Mouse (Mus musculus) hindbrain, embryonic 16.5 days (tissue): Measurements from ENCODE around the gene Acvr2b. TPM values are rescaled to one million over a fixed set of nuclear protein-coding genes. Genes with fewer than 3 reads are reported as not detected.

ENCODE experiments used
- ATAC-seq: fragments of 200-750 bp; cut with Nextera tagmentation; 2 replicates; pipeline ENCODE4 v1.8.0; 2017; ENCODE audit warnings: moderate TSS enrichment, moderate library complexity
- H3K27ac ChIP-seq: fragments of 300-500 bp; sonication (generic); 2 replicates; pipeline ENCODE4 v1.5.1; 2014; ENCODE audit warnings: low read depth, mild to moderate bottlenecking, control low read depth, low read length, moderate library complexity
- H3K27me3 ChIP-seq: fragments of 300-500 bp; sonication (generic); replicated peaks from 2 replicates; pipeline ENCODE4 v1.6.1; 2014; ENCODE audit warnings: low read length; ENCODE audit not compliant: control insufficient read depth, insufficient read depth
- H3K36me3 ChIP-seq: fragments of 300-500 bp; sonication (generic); 2 replicates; pipeline ENCODE4 v1.6.1; 2014; ENCODE audit warnings: mild to moderate bottlenecking, low read length, moderate library complexity, mixed read lengths; ENCODE audit not compliant: control insufficient read depth, insufficient read depth
- H3K4me1 ChIP-seq: fragments of 300-500 bp; sonication (generic); 2 replicates; pipeline ENCODE4 v1.6.1; 2014; ENCODE audit warnings: low read depth, low read length; ENCODE audit not compliant: control insufficient read depth, insufficient read depth
- H3K4me2 ChIP-seq: fragments of 300-500 bp; sonication (generic); 2 replicates; pipeline ENCODE4 v1.6.1; 2014; ENCODE audit warnings: mild to moderate bottlenecking, low read length, control low read depth, moderate library complexity
- H3K4me3 ChIP-seq: fragments of 300-500 bp; sonication (generic); 2 replicates; pipeline ENCODE4 v1.5.1; 2014; ENCODE audit warnings: mild to moderate bottlenecking, low read length, control low read depth, moderate library complexity
- H3K9ac ChIP-seq: fragments of 300-500 bp; sonication (generic); 2 replicates; pipeline ENCODE4 v1.6.1; 2014; ENCODE audit warnings: low read depth, mild to moderate bottlenecking, control low read depth, low read length, moderate library complexity
- H3K9me3 ChIP-seq: fragments of 300-500 bp; sonication (generic); 2 replicates; pipeline ENCODE4 v1.6.1; 2014; ENCODE audit warnings: mild to moderate bottlenecking, low read length, moderate library complexity; ENCODE audit not compliant: control insufficient read depth
- WGBS: fragments of 180-500 bp; shearing (Covaris S2); extraction: QIAGEN DNeasy Blood & Tissue Kit; methylation state at CpG from one replicate; pipeline ENCODE4 v1.1.7; 2014; 5-methylcytosine and 5-hydroxymethylcytosine counted together
- polyA plus RNA-seq: library from polyadenylated mRNA; unstranded; fragments of >200 nt; fragmentation: Nextera tagmentation; extraction: Ambion mirVana; gene quantifications from 2 replicates; pipeline ENCODE4 v1.2.1, GENCODE M21; 2015

Acvr2b gene
- 17.3 and 28.2 TPM in 2 replicates for polyA plus RNA-seq

DNA sequence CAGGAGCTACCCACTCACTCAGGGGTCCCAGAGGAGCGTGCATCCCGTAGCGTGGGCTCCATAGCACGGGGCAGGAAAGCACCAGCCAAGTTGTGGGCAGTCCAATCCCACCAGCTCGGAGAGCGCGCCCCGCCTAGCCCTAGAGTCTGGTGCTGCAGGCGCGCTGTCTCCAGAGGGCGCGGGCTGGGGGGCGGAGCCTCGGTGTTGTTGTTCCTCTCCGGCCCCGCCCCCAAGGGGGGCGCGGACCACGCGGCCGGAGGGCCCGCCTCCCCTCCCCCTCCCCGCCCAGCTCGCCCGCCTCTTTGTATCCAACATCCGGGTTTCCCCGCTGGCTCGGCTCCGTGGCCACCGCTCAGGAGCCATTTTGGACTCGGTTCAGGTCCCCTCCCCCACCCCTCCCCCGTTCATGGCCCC is at the start of gene Acvr2b:
Gene Acvr2b (plus strand): TSS at position 318 of the 414 bp plus-strand sequence.
- no peaks in the 10 kb centered on the region for H3K9me3 ChIP-seq
- H3K4me2 ChIP-seq, result peak within 1 kb of the TSS; percentile 93
- H3K9ac ChIP-seq, result peak within 1 kb of the TSS; percentile 99
- H3K27me3 ChIP-seq, result no peaks in the 10 kb centered on the region
- under 1% methylated on average over 19 of the region's 32 CpGs for WGBS
- ATAC-seq, result peak; percentile 95
- peak within 1 kb of the TSS; percentile 94 for H3K4me3 ChIP-seq
- no peaks in the 10 kb centered on the region for H3K36me3 ChIP-seq
- peak within 1 kb of the TSS; percentile 98 for H3K27ac ChIP-seq
- peaks cover 29% of the 10 kb centered on the region for H3K4me1 ChIP-seq

DNA sequence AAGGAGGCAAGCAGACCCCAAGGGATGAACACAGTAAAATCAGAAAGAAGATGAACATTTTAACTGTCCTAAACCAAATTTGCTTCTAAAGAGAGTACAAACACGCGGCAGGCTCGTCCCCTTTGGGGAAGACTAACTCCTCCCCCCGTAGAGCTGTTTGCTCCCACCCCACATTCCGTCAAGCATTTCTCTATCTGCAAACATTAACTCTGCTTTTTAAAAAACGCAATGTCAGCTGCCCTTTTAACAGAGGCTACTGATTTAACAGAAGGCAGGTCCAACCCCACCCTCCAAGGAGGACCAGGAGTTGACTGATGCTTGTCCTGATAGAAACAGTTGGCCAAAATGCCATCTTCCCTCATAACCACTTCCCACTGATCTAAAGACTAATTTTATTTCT is 48.0 kb upstream of the Acvr2b start:
- H3K36me3 ChIP-seq, result peaks cover 7% of the 10 kb centered on the region
- no peak overlapping the region for H3K4me2 ChIP-seq
- no peak overlapping the region for H3K4me3 ChIP-seq
- no peak for ATAC-seq
- H3K27ac ChIP-seq, result no peak overlapping the region
- 86% methylated on average over 6 of the region's 6 CpGs for WGBS
- H3K4me1 ChIP-seq, result peaks cover 4% of the 10 kb centered on the region; the same call in 1 of the 2 replicates
- H3K27me3 ChIP-seq, result no peaks in the 10 kb centered on the region
- no peaks in the 10 kb centered on the region for H3K9me3 ChIP-seq
- H3K9ac ChIP-seq, result no peak overlapping the region

DNA sequence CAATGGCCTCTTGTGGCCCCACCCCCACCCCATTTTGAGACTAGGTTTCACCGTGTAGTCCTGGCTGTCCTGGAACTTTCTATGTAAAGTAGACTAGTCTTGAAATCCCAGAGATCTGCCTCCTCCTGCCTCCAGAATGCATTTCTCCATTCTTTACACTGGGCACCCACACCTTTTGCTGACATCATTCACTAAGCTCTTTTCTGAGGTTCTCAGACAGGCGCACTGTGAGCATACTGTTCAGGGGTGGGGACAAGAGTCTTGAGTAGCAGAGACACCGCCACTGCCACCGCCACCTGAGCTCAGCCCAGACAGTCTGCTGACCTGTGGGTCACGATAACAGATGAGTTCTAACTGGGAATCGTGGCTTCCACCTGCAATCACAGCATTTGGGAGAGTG is 46.0 kb upstream of the Acvr2b start:
- WGBS, result 82% methylated on average over 6 of the region's 6 CpGs
- Histone ChIP-seq H3K4me3 (no peak overlapping the region), H3K27me3 (no peaks in the 10 kb centered on the region), H3K4me2 (no peak overlapping the region), H3K9ac (no peak overlapping the region), H3K36me3 (peaks cover 5% of the 10 kb centered on the region), H3K4me1 (peaks cover 4% of the 10 kb centered on the region; the same call in 1 of the 2 replicates), H3K27ac (no peak overlapping the region), H3K9me3 (no peaks in the 10 kb centered on the region)
- no peak for ATAC-seq

DNA sequence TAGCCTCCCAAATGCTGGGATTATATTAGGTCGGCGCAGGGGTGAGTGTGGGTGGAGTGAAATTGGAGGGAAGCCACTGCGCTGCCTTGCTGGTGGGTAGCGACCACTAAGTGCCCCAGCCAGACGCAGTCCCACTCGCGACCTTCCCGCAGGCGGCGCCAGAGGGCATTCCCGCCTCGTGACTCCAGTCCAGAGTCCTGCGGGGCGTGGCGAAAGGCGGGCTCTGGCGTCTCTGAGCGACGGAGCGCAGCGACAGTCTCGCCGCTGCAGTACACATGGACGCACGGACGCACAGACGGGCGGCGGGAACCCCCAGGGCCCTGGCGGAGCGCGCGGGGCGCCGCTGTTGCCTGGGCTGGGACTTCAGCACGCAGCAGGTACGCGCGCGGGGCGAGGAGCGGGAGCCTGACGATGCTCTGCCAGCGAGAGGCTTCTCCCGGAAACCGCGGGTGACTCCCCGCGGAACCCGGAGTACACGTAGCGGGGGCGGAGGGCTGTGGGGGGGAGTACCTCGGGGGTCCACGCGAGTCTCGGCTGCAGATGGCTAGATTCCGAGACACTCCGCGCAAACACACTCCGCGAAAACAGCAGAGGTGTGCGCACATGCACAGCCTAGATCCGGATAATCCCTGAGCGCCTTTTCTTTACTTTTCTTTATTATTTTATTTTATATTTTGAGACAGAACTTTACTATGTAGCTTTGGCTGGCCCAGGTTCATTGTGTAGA is 44.4 kb upstream of the Acvr2b start, which contains the start of gene Xylb:
Gene Xylb (plus strand): TSS at position 51 of the 727 bp plus-strand sequence.
- H3K4me1 ChIP-seq, result peaks cover 4% of the 10 kb centered on the region; the same call in 1 of the 2 replicates
- peak within 1 kb of the TSS; percentile 80 for H3K9ac ChIP-seq
- no peaks in the 10 kb centered on the region for H3K27me3 ChIP-seq
- no peaks in the 10 kb centered on the region for H3K36me3 ChIP-seq
- H3K4me2 ChIP-seq, result peak within 1 kb of the TSS; percentile 72
- peak within 1 kb of the TSS; percentile 75 for H3K4me3 ChIP-seq
- peak within 1 kb of the TSS; percentile 10; the same call in 1 of the 2 replicates for H3K27ac ChIP-seq
- peak; percentile 90 for ATAC-seq
- 2% methylated on average over 61 of the region's 65 CpGs for WGBS
- no peaks in the 10 kb centered on the region for H3K9me3 ChIP-seq

DNA sequence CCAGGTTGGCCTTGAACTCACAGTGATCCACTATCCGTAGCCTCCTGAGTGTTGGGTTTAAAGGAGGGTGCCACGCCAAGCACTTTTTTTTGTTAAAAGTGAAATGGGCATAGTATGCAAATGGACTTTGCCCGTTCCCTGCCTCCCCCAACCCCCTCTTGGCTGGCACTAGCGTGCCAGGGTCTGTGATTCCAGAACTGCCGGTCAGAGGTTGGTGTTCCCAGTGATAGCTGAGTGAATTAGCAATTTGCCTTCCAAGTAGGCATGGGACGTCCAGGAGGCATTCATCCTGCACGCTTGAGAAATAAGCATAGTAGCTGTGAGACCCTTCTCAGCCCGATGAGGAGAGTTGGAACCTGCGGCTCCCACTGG is 43.9 kb upstream of the Acvr2b start:
- WGBS, result 33% methylated on average over 9 of the region's 9 CpGs
- ATAC-seq, result no peak
- no peak overlapping the region for H3K27ac ChIP-seq
- peak overlapping the region; percentile 80; the same call in 1 of the 2 replicates for H3K9ac ChIP-seq
- H3K27me3 ChIP-seq, result no peaks in the 10 kb centered on the region
- no peaks in the 10 kb centered on the region for H3K36me3 ChIP-seq
- H3K4me1 ChIP-seq, result peaks cover 4% of the 10 kb centered on the region; the same call in 1 of the 2 replicates
- H3K4me3 ChIP-seq, result peak overlapping the region; percentile 75
- no peaks in the 10 kb centered on the region for H3K9me3 ChIP-seq
- H3K4me2 ChIP-seq, result peak overlapping the region; percentile 72

DNA sequence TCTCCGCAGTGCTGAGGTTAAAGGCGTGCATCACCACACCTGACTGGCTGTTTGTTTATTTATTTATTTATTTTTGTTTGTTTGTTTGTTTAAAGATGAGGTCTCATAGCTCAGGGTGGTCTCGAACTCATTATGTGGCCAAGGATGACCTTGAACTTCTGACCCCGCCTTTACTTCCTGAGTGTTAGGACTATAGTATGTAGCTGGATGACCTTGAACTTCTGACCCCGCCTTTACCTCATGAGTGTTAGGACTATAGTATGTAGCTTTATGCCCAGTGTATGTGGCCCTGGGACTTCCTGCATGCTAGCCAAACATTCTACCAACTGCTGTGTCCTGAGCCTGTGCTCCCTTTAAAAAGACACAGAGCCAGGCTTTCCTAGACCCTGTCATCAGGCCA is 40.5 kb upstream of the Acvr2b start:
- Histone ChIP-seq H3K27ac (no peak overlapping the region), H3K27me3 (no peaks in the 10 kb centered on the region), H3K9ac (no peak overlapping the region), H3K4me3 (no peak overlapping the region), H3K36me3 (no peaks in the 10 kb centered on the region), H3K4me1 (peaks cover 4% of the 10 kb centered on the region; the same call in 1 of the 2 replicates), H3K4me2 (no peak overlapping the region), H3K9me3 (no peaks in the 10 kb centered on the region)
- no peak for ATAC-seq
- 92% methylated on average over 5 of the region's 5 CpGs for WGBS

DNA sequence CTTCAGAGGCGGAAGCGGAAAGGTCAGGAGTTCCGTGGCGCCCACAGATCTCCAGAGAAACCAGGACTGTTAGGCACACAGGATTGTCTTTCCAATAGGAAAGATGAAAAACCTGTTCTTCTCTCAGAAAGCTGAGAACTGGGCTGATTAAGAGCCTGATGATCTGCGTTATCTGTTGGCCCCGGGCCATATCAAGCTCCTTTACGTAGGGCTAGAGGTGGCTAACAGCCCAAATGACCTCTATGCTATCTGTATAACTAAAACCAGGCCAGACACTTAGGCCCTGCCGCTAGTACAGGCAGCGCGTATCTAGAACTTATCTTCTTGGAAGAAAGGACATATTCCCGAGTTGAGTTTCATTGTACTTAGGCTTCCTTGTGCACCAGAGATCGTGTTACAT is 38.7 kb upstream of the Acvr2b start:
- no peak overlapping the region for H3K27ac ChIP-seq
- no peak overlapping the region for H3K4me3 ChIP-seq
- no peaks in the 10 kb centered on the region for H3K9me3 ChIP-seq
- no peak overlapping the region for H3K4me2 ChIP-seq
- no peaks in the 10 kb centered on the region for H3K36me3 ChIP-seq
- WGBS, result 91% methylated on average over 12 of the region's 12 CpGs
- no peak for ATAC-seq
- no peak overlapping the region for H3K9ac ChIP-seq
- no peaks in the 10 kb centered on the region for H3K4me1 ChIP-seq
- H3K27me3 ChIP-seq, result no peaks in the 10 kb centered on the region

DNA sequence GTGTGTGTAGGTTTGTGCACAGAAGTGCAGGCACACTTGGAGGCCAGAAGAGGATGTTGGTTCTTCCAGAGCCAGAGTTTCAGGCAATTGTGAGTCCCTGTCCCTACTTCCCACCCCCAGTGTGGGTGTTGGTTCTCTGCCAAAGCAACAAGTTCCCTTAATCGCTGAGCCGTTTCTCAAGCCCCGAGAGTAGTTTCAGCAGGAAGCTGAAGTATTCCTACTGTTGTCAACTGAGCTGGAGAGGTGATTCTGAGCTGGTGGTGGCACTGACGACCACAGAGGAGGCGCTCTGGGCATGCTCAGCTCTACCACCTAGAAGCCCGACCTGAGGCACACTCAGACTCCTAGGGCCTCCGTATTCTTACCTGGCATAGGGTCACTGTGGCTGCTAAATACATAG is 36.6 kb upstream of the Acvr2b start, which contains the start of gene Slc22a14:
Gene Slc22a14 (minus strand): TSS at position 270 of the 400 bp plus-strand sequence.
- Histone ChIP-seq H3K4me3 (no peak within 1 kb of the TSS), H3K9ac (no peak within 1 kb of the TSS), H3K27me3 (no peaks in the 10 kb centered on the region), H3K36me3 (no peaks in the 10 kb centered on the region), H3K4me1 (no peaks in the 10 kb centered on the region), H3K27ac (no peak within 1 kb of the TSS), H3K9me3 (no peaks in the 10 kb centered on the region), H3K4me2 (no peak within 1 kb of the TSS)
- 68% methylated on average over 7 of the region's 7 CpGs for WGBS
- no peak for ATAC-seq

DNA sequence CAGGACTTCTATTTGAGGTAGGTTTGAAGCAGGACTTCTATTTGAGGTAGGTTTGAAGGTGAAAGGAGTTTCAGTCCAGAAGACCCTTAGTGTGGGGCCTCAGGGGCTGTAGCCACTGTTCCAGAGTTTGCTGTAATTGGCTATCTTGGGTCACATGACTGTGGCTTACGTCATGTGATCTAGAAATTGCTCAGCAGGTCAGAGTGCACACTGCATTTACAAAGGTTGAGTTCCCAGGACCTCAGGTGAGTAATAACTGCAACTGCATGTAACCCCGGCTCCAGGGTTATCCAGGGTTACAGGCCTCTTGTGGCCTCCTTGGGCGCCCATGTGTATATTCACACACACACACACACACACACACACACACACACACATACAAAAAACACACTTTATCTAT is 33.6 kb upstream of the Acvr2b start:
- ATAC-seq, result no peak
- H3K9ac ChIP-seq, result no peak overlapping the region
- no peaks in the 10 kb centered on the region for H3K27me3 ChIP-seq
- H3K27ac ChIP-seq, result no peak overlapping the region
- no peaks in the 10 kb centered on the region for H3K4me1 ChIP-seq
- H3K9me3 ChIP-seq, result no peaks in the 10 kb centered on the region
- H3K4me2 ChIP-seq, result no peak overlapping the region
- no peaks in the 10 kb centered on the region for H3K36me3 ChIP-seq
- no peak overlapping the region for H3K4me3 ChIP-seq
- 94% methylated on average over 3 of the region's 3 CpGs for WGBS
